Comparison of ENCODE assay signal across 17 mouse cellular contexts in the genomic region with DNA sequence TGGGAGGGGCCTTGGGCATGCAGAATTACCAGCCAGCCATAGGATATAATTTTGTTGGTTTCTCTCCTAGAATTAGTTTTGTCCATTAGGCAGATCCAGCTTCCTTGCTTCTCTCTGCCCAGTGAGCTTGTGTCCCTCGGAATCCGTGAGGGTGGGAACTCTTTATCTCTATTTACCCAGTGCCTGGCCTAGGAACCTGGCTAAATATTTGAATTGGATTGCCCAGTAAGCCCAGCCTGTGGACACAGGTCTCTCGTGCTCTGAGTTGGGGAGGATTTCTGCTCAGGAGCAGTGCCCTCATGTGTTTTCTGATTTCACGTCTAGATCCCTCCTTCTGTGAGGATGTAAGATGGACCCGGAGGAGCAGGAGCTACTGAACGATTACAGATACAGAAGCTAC. TPM values are rescaled to one million over a fixed set of nuclear protein-coding genes. Genes with fewer than 3 reads are reported as not detected.
A peak's percentile ranks its signal among the peaks of the same experiment; 100 is the strongest.
DNase-seq lines count a peak whose midpoint lies in the region; ATAC-seq and TF ChIP-seq lines count a peak whose summit lies in the region.
"Had no signal": no experiment of that assay in that cellular context is flagged by ENCODE, and none has a peak within 500 bp of the region (broad histone marks: within the 10 kb centered on the region; RNA-seq: fewer than 3 reads in every experiment).

No protein-coding gene starts in this region.

- peak overlapping the region; percentile 5; the same call in 1 of the 2 replicates for H3K27ac ChIP-seq in liver, embryonic 15.5 days (replicated peaks)
- 0 out of 2 replicates have a peak overlapping the region, but pooled peaks have one; percentile 18 for H3K27ac ChIP-seq in small intestine, adult 2 months (ENCODE audit: insufficient read depth, low read depth, low read length)
- H3K27ac ChIP-seq in heart, embryonic 11.5 days (ENCODE audit: low read depth, low read length), result no peak overlapping the region
- H3K27ac ChIP-seq: embryonic facial prominence, embryonic 10.5 days; heart, adult 2 months; hindbrain, embryonic 10.5 days; limb, embryonic 13.5 days had no signal

- no peak for ATAC-seq in cerebellum, adult (ENCODE audit: insufficient number of reproducible peaks, low FRiP score, low TSS enrichment)
- no peak for ATAC-seq in liver, embryonic 15.5 days (ENCODE audit: insufficient read depth)
- no peak for ATAC-seq in heart, embryonic 11.5 days (replicated peaks; ENCODE audit: insufficient number of reproducible peaks, low FRiP score, low TSS enrichment)
- ATAC-seq: forebrain, embryonic 16.5 days had no signal

- 69% methylated on average over 6 of the region's 6 CpGs for WGBS in liver, embryonic 15.5 days (ENCODE audit: insufficient replicate concordance)
- 59% methylated on average over 6 of the region's 6 CpGs for WGBS in small intestine, adult 2 months
- 78% methylated on average over 6 of the region's 6 CpGs for WGBS in heart, embryonic 11.5 days (ENCODE audit: insufficient replicate concordance)

- peaks cover 64% of the 10 kb centered on the region for H3K4me1 ChIP-seq in liver, embryonic 15.5 days (replicated peaks)
- H3K4me1 ChIP-seq in small intestine, adult 2 months (ENCODE audit: control insufficient read depth, insufficient read depth, insufficient read length, low read length), result peaks cover 8% of the 10 kb centered on the region
- H3K4me1 ChIP-seq in heart, embryonic 11.5 days (ENCODE audit: control insufficient read depth, insufficient read depth, low read length), result peaks cover 13% of the 10 kb centered on the region

- TF ChIP-seq POLR2A in small intestine, adult 2 months (IDR thresholded peaks at IDR 0.05; ENCODE audit: low read depth, low read length), result no peak

- H3K9me3 ChIP-seq in liver, embryonic 15.5 days (replicated peaks), result no peaks in the 10 kb centered on the region
- no peaks in the 10 kb centered on the region for H3K9me3 ChIP-seq in heart, embryonic 11.5 days (replicated peaks; ENCODE audit: control insufficient read depth, low read length)
- H3K9me3 ChIP-seq: embryonic facial prominence, embryonic 10.5 days; hindbrain, embryonic 10.5 days; limb, embryonic 13.5 days; megakaryocyte, embryonic 14.5 days had no signal

- H3K9ac ChIP-seq in liver, embryonic 15.5 days, result no peak overlapping the region
- no peak overlapping the region for H3K9ac ChIP-seq in heart, embryonic 11.5 days (ENCODE audit: low read depth, low read length)
- H3K9ac ChIP-seq: limb, embryonic 13.5 days had no signal

- TF ChIP-seq CTCF in small intestine, adult 2 months (IDR thresholded peaks at IDR 0.05; ENCODE audit: extremely low read depth, insufficient read length, insufficient replicate concordance, low read depth, low read length), result no peak

- H3K27me3 ChIP-seq in liver, embryonic 15.5 days, result no peaks in the 10 kb centered on the region
- no peaks in the 10 kb centered on the region for H3K27me3 ChIP-seq in small intestine, adult 2 months (ENCODE audit: control insufficient read depth, insufficient read depth, low read length)
- peaks cover 4% of the 10 kb centered on the region; the same call in 1 of the 2 replicates for H3K27me3 ChIP-seq in heart, embryonic 11.5 days (ENCODE audit: control insufficient read depth, insufficient read depth, low read length)

- H3K36me3 ChIP-seq in liver, embryonic 15.5 days (replicated peaks), result peaks cover 17% of the 10 kb centered on the region; the same call in 1 of the 2 replicates
- peaks cover 18% of the 10 kb centered on the region for H3K36me3 ChIP-seq in small intestine, adult 2 months (ENCODE audit: control insufficient read depth, insufficient read depth, low read length)
- no peaks in the 10 kb centered on the region; the same call in 1 of the 2 replicates for H3K36me3 ChIP-seq in heart, embryonic 11.5 days (ENCODE audit: control insufficient read depth, insufficient read depth, low read length)
- H3K36me3 ChIP-seq: embryonic facial prominence, embryonic 10.5 days; hindbrain, embryonic 10.5 days; limb, embryonic 13.5 days had no signal

- peak; percentile 13 for DNase-seq in cerebellum, adult 8-10 months
- peak; percentile 42 for DNase-seq in cerebellum, adult 9-10 months
- DNase-seq in layer of hippocampus, postnatal 10 days (ENCODE audit: low spot score in 2 of 2), result no peak
- DNase-seq: adrenal gland, postnatal 10 days; heart, adult 2 months; kidney, adult 8-10 months; kidney, postnatal 36 days; thymus, postnatal 36 days had no signal

- peak overlapping the region; percentile 46 for H3K4me2 ChIP-seq in liver, embryonic 15.5 days
- no peak overlapping the region for H3K4me2 ChIP-seq in heart, embryonic 11.5 days
- H3K4me2 ChIP-seq: limb, embryonic 13.5 days had no signal

- peak overlapping the region; percentile 23 for H3K4me3 ChIP-seq in liver, embryonic 15.5 days (replicated peaks)
- no peak overlapping the region for H3K4me3 ChIP-seq in small intestine, adult 2 months (ENCODE audit: low read depth, low read length)
- no peak overlapping the region for H3K4me3 ChIP-seq in heart, embryonic 11.5 days (ENCODE audit: low read depth, low read length)
- H3K4me3 ChIP-seq: embryonic facial prominence, embryonic 10.5 days; heart, adult 2 months; hindbrain, embryonic 10.5 days; limb, embryonic 13.5 days; megakaryocyte, embryonic 14.5 days had no signal

RNA-seq across cellular contexts. Expression of a gene that starts 4.1 kb away (rescaled TPM):
- 12.2 and 15.8 TPM in 2 replicates for polyA plus RNA-seq in liver, embryonic 15.5 days (2015; fragmentation: Nextera tagmentation; extraction: Ambion mirVana)
- polyA plus RNA-seq in small intestine, adult 2 months (2012; rRNA removed), result 42.9 and 94.1 TPM in 2 replicates
- 5.6 and 6.3 TPM in 2 replicates for polyA plus RNA-seq in heart, embryonic 11.5 days (2014; fragmentation: Nextera tagmentation; extraction: Ambion mirVana)
- total RNA-seq in layer of hippocampus, postnatal 10 days (2021), result 10 to 100 TPM; 90.1 to 93.3 TPM

RNA-seq across cellular contexts. Expression of a gene that starts 32.8 kb away (rescaled TPM):
- 0.38 and 0.48 TPM in 2 replicates for polyA plus RNA-seq in liver, embryonic 15.5 days (2015; fragmentation: Nextera tagmentation; extraction: Ambion mirVana)
- 4.0 and 39.0 TPM in 2 replicates for polyA plus RNA-seq in small intestine, adult 2 months (2012; rRNA removed)
- 0.25 and 0.36 TPM in 2 replicates for polyA plus RNA-seq in heart, embryonic 11.5 days (2014; fragmentation: Nextera tagmentation; extraction: Ambion mirVana)
- total RNA-seq in layer of hippocampus, postnatal 10 days (2021), result 10 to 100 TPM; 12.5 to 13.9 TPM

Comparison
In these comparisons a context has a peak if more than half of its experiments do, and no peak if none do; other contexts are left out.
1. DNase-seq: peak in cerebellum, adult 8-10 months (single experiment) and cerebellum, adult 9-10 months (single experiment); none in layer of hippocampus, postnatal 10 days (0 of 2).